Mouse (Mus musculus) layer of hippocampus, postnatal 14 days (tissue): Measurements from ENCODE around the gene Atp6v1g2. TPM values are rescaled to one million over a fixed set of nuclear protein-coding genes. Genes with fewer than 3 reads are reported as not detected.

Experiments used
- DNase-seq, 2 experiments: peaks; one replicate each; pipeline ENCODE4 v3.0.0; 2021 to 2022; ENCODE audit warnings: low spot score in 2 of 2, mixed read lengths in 1 of 2
- microRNA-seq, 2 experiments: library from miRNA; unstranded; fragments of <30 nt; microRNA quantifications; one replicate each; pipeline ENCODE4 v1.2.0; 2021
- total RNA-seq, 2 experiments: library from RNA; stranded (reverse); gene quantifications; 2 replicates each; pipeline ENCODE4 v1.2.3; 2021

The Atp6v1g2 gene
- total RNA-seq, 2 experiments from 2014 or later: 485 to 488 TPM

- DNase-seq: no peak
Measured at GRCm38 (mm10) chr17:35278049-35278448, 44.6 kb downstream of the Atp6v1g2 start.

DNA sequence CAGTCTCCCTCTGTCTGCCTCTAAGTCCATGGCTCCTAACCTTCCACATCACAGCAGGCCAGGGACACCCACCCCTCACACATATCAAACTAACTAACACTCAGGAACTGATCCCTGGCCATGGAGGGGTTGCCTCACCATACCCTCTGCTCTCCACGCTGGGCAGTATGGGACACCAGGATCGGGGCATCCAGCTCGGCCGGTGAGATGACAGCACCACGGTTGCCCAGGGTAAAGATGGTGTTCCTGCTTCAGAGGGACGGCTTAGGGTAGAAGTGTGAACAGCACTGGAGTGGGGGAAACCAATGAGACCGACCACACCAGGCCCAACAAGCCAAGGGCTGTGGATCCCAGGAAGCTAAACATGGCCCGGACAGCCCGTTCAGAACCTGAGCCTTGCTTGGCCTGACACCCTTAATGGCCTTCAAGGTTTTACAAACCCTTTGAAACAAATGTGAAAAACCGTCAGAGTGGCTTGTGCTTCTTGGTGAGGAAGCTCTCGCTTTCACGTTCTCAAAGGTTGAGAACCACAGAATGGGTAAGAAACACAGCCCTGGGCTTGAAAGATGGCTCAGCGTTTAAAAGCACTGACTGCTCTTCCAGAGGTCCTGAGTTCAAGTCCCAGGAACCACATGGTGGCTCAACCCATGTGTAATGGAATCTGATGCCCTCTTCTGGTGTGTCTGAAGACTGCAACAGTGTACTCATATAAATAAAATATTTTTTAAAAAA lies 45.7 kb downstream of the Atp6v1g2 start:
- no peak for DNase-seq

DNA sequence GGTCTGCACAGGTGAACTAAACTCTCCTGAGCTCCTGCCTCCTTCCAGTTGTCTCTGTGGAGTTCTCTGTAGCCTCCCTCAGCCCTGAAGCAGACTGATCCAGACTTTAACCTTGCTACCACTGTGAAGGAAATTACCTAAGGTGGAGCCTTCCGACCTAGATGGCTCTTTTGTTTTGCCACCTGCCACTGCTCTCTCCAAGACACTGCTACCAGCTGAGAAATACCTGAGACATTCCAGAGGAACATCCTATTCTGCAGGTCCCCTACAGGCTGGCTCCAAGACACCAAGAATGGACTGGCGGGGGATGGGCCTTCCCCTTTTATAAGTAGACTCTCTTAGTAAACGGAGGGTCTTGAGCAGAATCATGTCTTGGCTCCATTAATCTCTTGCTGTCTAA lies 46.8 kb downstream of the Atp6v1g2 start:
- DNase-seq: no peak

- no peak for DNase-seq
Measured at GRCm38 (mm10) chr17:35285431-35285830, 52.0 kb downstream of the Atp6v1g2 start.

Small RNAs within 50 kb of the gene (microRNA-seq; reads per million reads assigned to microRNA genes)
- 0 reads per million in 2 experiments for gene Mir6973a
- gene Mir6974: 0.28 to 0.45 reads per million in 2 experiments
- gene Mir6975: 1.8 to 2.3 reads per million in 2 experiments
- gene Mir8094: 0.28 to 0.45 reads per million in 2 experiments

Other genes starting within 250 kb of the Atp6v1g2 start
- gene Vars, start 232.7 kb upstream of the Atp6v1g2 start, total RNA-seq: 10 to 100 TPM; 52.9 to 55.9 TPM
- gene Vwa7, start 217.1 kb upstream of the Atp6v1g2 start, total RNA-seq: under 1 TPM; 0.14 to 0.21 TPM
- 1 to 10 TPM; 1.8 to 2.6 TPM for gene Sapcd1, start 205.6 kb upstream of the Atp6v1g2 start, total RNA-seq
- 1 to 10 TPM in 1 of 2 experiments, under 1 TPM in 1; 0.79 to 1.9 TPM for gene Msh5, start 186.9 kb upstream of the Atp6v1g2 start, total RNA-seq
- gene Clic1, start 183.7 kb upstream of the Atp6v1g2 start, total RNA-seq: 10 to 100 TPM; 11.7 to 14.8 TPM
- gene Ddah2, start 174.6 kb upstream of the Atp6v1g2 start, total RNA-seq: 10 to 100 TPM; 26.4 to 33.1 TPM
- gene Ly6g6c, start 168.3 kb upstream of the Atp6v1g2 start, total RNA-seq: not detected
- not detected for gene Mpig6b, start 167.5 kb upstream of the Atp6v1g2 start, total RNA-seq
- gene Ly6g6e, start 156.8 kb upstream of the Atp6v1g2 start, total RNA-seq: 1 to 10 TPM; 1.6 to 1.8 TPM
- gene Ly6g6d, start 155.6 kb upstream of the Atp6v1g2 start, total RNA-seq: 1 to 10 TPM; 1.2 to 2.6 TPM
- not detected for gene Ly6g6f, start 148.1 kb upstream of the Atp6v1g2 start, total RNA-seq
- gene Abhd16a, start 144.4 kb upstream of the Atp6v1g2 start, total RNA-seq: 10 to 100 TPM; 88.8 to 93.0 TPM
- gene Ly6g5c, start 125.4 kb upstream of the Atp6v1g2 start, total RNA-seq: not detected
- under 1 TPM; 0.67 to 0.74 TPM for gene Ly6g5b, start 118.2 kb upstream of the Atp6v1g2 start, total RNA-seq
- 10 to 100 TPM; 10.2 to 13.2 TPM for gene Gpank1, start 112.2 kb upstream of the Atp6v1g2 start, total RNA-seq
- gene Csnk2b, start 111.6 kb upstream of the Atp6v1g2 start, total RNA-seq: 100 to 1,000 TPM; 174 to 179 TPM
- gene D17H6S53E, start 107.3 kb upstream of the Atp6v1g2 start, total RNA-seq: 10 to 100 TPM; 20.8 to 26.1 TPM
- not detected for gene Apom, start 101.6 kb upstream of the Atp6v1g2 start, total RNA-seq
- 100 to 1,000 TPM; 289 TPM for gene Bag6, start 98.5 kb upstream of the Atp6v1g2 start, total RNA-seq
- 100 to 1,000 TPM; 305 to 314 TPM for gene Prrc2a, start 68.8 kb upstream of the Atp6v1g2 start, total RNA-seq
- gene Aif1, start 57.6 kb upstream of the Atp6v1g2 start, total RNA-seq: 10 to 100 TPM in 1 of 2 experiments, 1 to 10 TPM in 1; 9.9 to 10.4 TPM
- 10 to 100 TPM in 1 of 2 experiments, 1 to 10 TPM in 1; 8.2 to 12.1 TPM for gene Lst1, start 45.2 kb upstream of the Atp6v1g2 start, total RNA-seq
- gene Ltb, start 39.2 kb upstream of the Atp6v1g2 start, total RNA-seq: 1 to 10 TPM in 1 of 2 experiments, under 1 TPM in 1; 0.55 to 1.0 TPM
- under 1 TPM in 1 of 2 experiments, not detected in 1; 0.31 TPM for gene Tnf, start 31.7 kb upstream of the Atp6v1g2 start, total RNA-seq
- 1 to 10 TPM in 1 of 2 experiments, under 1 TPM in 1; 0.62 to 1.1 TPM for gene Lta, start 28.3 kb upstream of the Atp6v1g2 start, total RNA-seq
- not detected for gene Gm16181, start 12.8 kb upstream of the Atp6v1g2 start, total RNA-seq
- gene Nfkbil1, start 2.1 kb downstream of the Atp6v1g2 start, total RNA-seq: 10 to 100 TPM; 13.2 to 14.5 TPM
- 100 to 1,000 TPM; 234 to 244 TPM for gene Ddx39b, start 8.1 kb downstream of the Atp6v1g2 start, total RNA-seq
- gene H2-D1, start 29.1 kb downstream of the Atp6v1g2 start, total RNA-seq: 10 to 100 TPM; 14.5 to 14.8 TPM
- under 1 TPM; 0.21 to 0.25 TPM for gene H2-Q1, start 86.7 kb downstream of the Atp6v1g2 start, total RNA-seq
- gene H2-Q2, start 108.6 kb downstream of the Atp6v1g2 start, total RNA-seq: under 1 TPM; 0.52 to 0.74 TPM
- 1 to 10 TPM; 1.1 to 1.8 TPM for gene H2-Q4, start 146.0 kb downstream of the Atp6v1g2 start, total RNA-seq
- not detected for gene H2-Q6, start 191.2 kb downstream of the Atp6v1g2 start, total RNA-seq
- under 1 TPM; 0.41 to 0.43 TPM for gene H2-Q7, start 205.5 kb downstream of the Atp6v1g2 start, total RNA-seq
- not detected for gene H2-Q10, start 236.4 kb downstream of the Atp6v1g2 start, total RNA-seq